9 mouse cellular contexts compared by ENCODE assay signal in genomic region chr5:140619151-140619771, GRCm38 (mm10). TPM values are rescaled to one million over a fixed set of nuclear protein-coding genes. Genes with fewer than 3 reads are reported as not detected.
A peak's percentile ranks its signal among the peaks of the same experiment; 100 is the strongest.
DNase-seq lines count a peak whose midpoint lies in the region; ATAC-seq and TF ChIP-seq lines count a peak whose summit lies in the region.
"Had no signal": no experiment of that assay in that cellular context is flagged by ENCODE, and none has a peak within 500 bp of the region (broad histone marks: within the 10 kb centered on the region; RNA-seq: fewer than 3 reads in every experiment).

No protein-coding gene starts in this region.

- no peak overlapping the region for H3K4me3 ChIP-seq in bone marrow macrophage, adult 2 months (ENCODE audit: insufficient read depth, low read length)
- no peak overlapping the region for H3K4me3 ChIP-seq in intestine, embryonic 16.5 days (ENCODE audit: low read length)
- H3K4me3 ChIP-seq in limb, embryonic 11.5 days (ENCODE audit: low read depth, low read length): no peak overlapping the region
- no peak overlapping the region for H3K4me3 ChIP-seq in midbrain, postnatal 0 days (ENCODE audit: low read depth, low read length)
- no peak overlapping the region for H3K4me3 ChIP-seq in stomach, embryonic 15.5 days (replicated peaks)
- H3K4me3 ChIP-seq: limb, embryonic 12.5 days had no signal

- H3K27me3 ChIP-seq in intestine, embryonic 16.5 days (replicated peaks; ENCODE audit: control insufficient read depth, insufficient read depth, low read length): no peaks in the 10 kb centered on the region
- no peaks in the 10 kb centered on the region for H3K27me3 ChIP-seq in limb, embryonic 11.5 days (ENCODE audit: control insufficient read depth, insufficient read depth, low read length)
- no peaks in the 10 kb centered on the region for H3K27me3 ChIP-seq in midbrain, postnatal 0 days (ENCODE audit: insufficient read depth, low read length)
- no peaks in the 10 kb centered on the region for H3K27me3 ChIP-seq in stomach, embryonic 15.5 days (replicated peaks)
- H3K27me3 ChIP-seq: limb, embryonic 12.5 days had no signal

- H3K4me1 ChIP-seq in bone marrow macrophage, adult 2 months (ENCODE audit: control insufficient read depth, insufficient read depth, low read length): peaks cover 22% of the 10 kb centered on the region
- peaks cover 10% of the 10 kb centered on the region for H3K4me1 ChIP-seq in intestine, embryonic 16.5 days (ENCODE audit: control insufficient read depth, insufficient read depth, low read length)
- no peaks in the 10 kb centered on the region for H3K4me1 ChIP-seq in limb, embryonic 11.5 days (ENCODE audit: control insufficient read depth, insufficient read depth, low read length)
- H3K4me1 ChIP-seq in midbrain, postnatal 0 days (ENCODE audit: insufficient read depth, low read length): 0 out of 2 replicates have a peak, but pooled peaks cover 3% of the 10 kb centered on the region
- peaks cover 8% of the 10 kb centered on the region for H3K4me1 ChIP-seq in stomach, embryonic 15.5 days

- TF ChIP-seq CTCF in bone marrow macrophage, adult 2 months (IDR thresholded peaks at IDR 0.05; ENCODE audit: low read depth, low read length): peak; percentile 78
- TF ChIP-seq CTCF in midbrain, postnatal 0 days (IDR thresholded peaks at IDR 0.05): peak; percentile 73

- no peak overlapping the region for H3K27ac ChIP-seq in bone marrow macrophage, adult 2 months (ENCODE audit: insufficient read depth, low read depth, low read length)
- no peak overlapping the region for H3K27ac ChIP-seq in intestine, embryonic 16.5 days (ENCODE audit: low read length)
- no peak overlapping the region for H3K27ac ChIP-seq in limb, embryonic 11.5 days (replicated peaks; ENCODE audit: low read depth, low read length)
- H3K27ac ChIP-seq in midbrain, postnatal 0 days (ENCODE audit: low read depth, low read length): peak overlapping the region; percentile 32; the same call in 1 of the 2 replicates
- H3K27ac ChIP-seq in stomach, embryonic 15.5 days: peak overlapping the region; percentile 16; the same call in 1 of the 2 replicates
- H3K27ac ChIP-seq: limb, embryonic 12.5 days had no signal

- no peaks in the 10 kb centered on the region for H3K9me3 ChIP-seq in intestine, embryonic 16.5 days (ENCODE audit: control insufficient read depth, low read length)
- H3K9me3 ChIP-seq in limb, embryonic 11.5 days (ENCODE audit: control insufficient read depth, low read length): no peaks in the 10 kb centered on the region
- H3K9me3 ChIP-seq in midbrain, postnatal 0 days (ENCODE audit: low read length): no peaks in the 10 kb centered on the region
- H3K9me3 ChIP-seq in stomach, embryonic 15.5 days: no peaks in the 10 kb centered on the region
- H3K9me3 ChIP-seq: limb, embryonic 12.5 days had no signal

- ATAC-seq in frontal cortex, adult (ENCODE audit: low TSS enrichment): 0 out of 2 replicates have a peak, but pooled peaks have one; percentile 24
- ATAC-seq in intestine, embryonic 16.5 days: 0 out of 2 replicates have a peak, but pooled peaks have one; percentile 12
- ATAC-seq in limb, embryonic 11.5 days (ENCODE audit: insufficient number of reproducible peaks, low FRiP score, low TSS enrichment, low read depth): no peak
- peak; percentile 36; the same call in 1 of the 2 replicates for ATAC-seq in midbrain, postnatal 0 days (ENCODE audit: low FRiP score)
- ATAC-seq in stomach, embryonic 15.5 days (ENCODE audit: insufficient read depth, low FRiP score, low read depth): no peak; the same call in 1 of the 2 replicates

- 23% methylated on average over 6 of the region's 6 CpGs for WGBS in intestine, embryonic 16.5 days
- WGBS in limb, embryonic 11.5 days: 27% methylated on average over 6 of the region's 6 CpGs
- 26% methylated on average over 6 of the region's 6 CpGs for WGBS in midbrain, postnatal 0 days
- 23% methylated on average over 6 of the region's 6 CpGs for WGBS in stomach, embryonic 15.5 days

- peak; percentile 70 for DNase-seq in gastrocnemius, adult 18-20 months (ENCODE audit: low spot score)
- no peak for DNase-seq in gastrocnemius, postnatal 25 days
- peak; percentile 90 for DNase-seq in limb, embryonic 11.5 days (ENCODE audit: low spot score)
- DNase-seq in midbrain, postnatal 0 days (ENCODE audit: low spot score): peak; percentile 81

- TF ChIP-seq POLR2A in bone marrow macrophage, adult 2 months (IDR thresholded peaks at IDR 0.05; ENCODE audit: borderline replicate concordance, low read depth, low read length): no peak

- peaks cover 16% of the 10 kb centered on the region; the same call in 1 of the 2 replicates for H3K36me3 ChIP-seq in intestine, embryonic 16.5 days (ENCODE audit: control insufficient read depth, insufficient read depth, low read length)
- peaks cover 16% of the 10 kb centered on the region for H3K36me3 ChIP-seq in limb, embryonic 11.5 days (ENCODE audit: control insufficient read depth, insufficient read depth, low read length)
- H3K36me3 ChIP-seq in midbrain, postnatal 0 days (ENCODE audit: insufficient read depth, low read length): peaks cover 24% of the 10 kb centered on the region
- H3K36me3 ChIP-seq in stomach, embryonic 15.5 days: peaks cover 26% of the 10 kb centered on the region

- no peak overlapping the region for H3K9ac ChIP-seq in intestine, embryonic 16.5 days (ENCODE audit: low read depth, low read length)
- H3K9ac ChIP-seq in limb, embryonic 11.5 days (ENCODE audit: low read length): no peak overlapping the region
- H3K9ac ChIP-seq in midbrain, postnatal 0 days (replicated peaks; ENCODE audit: low read length, poor library complexity, severe bottlenecking): no peak overlapping the region
- H3K9ac ChIP-seq in stomach, embryonic 15.5 days: no peak overlapping the region
- H3K9ac ChIP-seq: limb, embryonic 12.5 days had no signal

- H3K4me2 ChIP-seq in intestine, embryonic 16.5 days (ENCODE audit: low read depth, low read length): no peak overlapping the region
- H3K4me2 ChIP-seq in limb, embryonic 11.5 days (ENCODE audit: low read depth, severe bottlenecking): no peak overlapping the region
- H3K4me2 ChIP-seq in midbrain, postnatal 0 days (ENCODE audit: low read depth, low read length, poor library complexity, severe bottlenecking): no peak overlapping the region
- no peak overlapping the region for H3K4me2 ChIP-seq in stomach, embryonic 15.5 days
- H3K4me2 ChIP-seq: limb, embryonic 12.5 days had no signal

RNA-seq across cellular contexts. Expression of gene Lfng, which starts 12.1 kb away (rescaled TPM):
- 1 to 10 TPM; 3.3 to 3.5 TPM for total RNA-seq in gastrocnemius, adult 18-20 months (2021)
- total RNA-seq in gastrocnemius, postnatal 25 days (2021): 1 to 10 TPM; 2.7 to 5.5 TPM
- 60.6 and 75.4 TPM in 2 replicates for polyA plus RNA-seq in bone marrow macrophage, adult 2 months (2012; ENCODE audit: insufficient read depth, insufficient read length, missing spikeins)
- 11.9 and 13.4 TPM in 2 replicates for polyA plus RNA-seq in intestine, embryonic 16.5 days (2015; fragmentation: Nextera tagmentation; extraction: Ambion mirVana)
- polyA plus RNA-seq in limb, embryonic 11.5 days (2014; fragmentation: Nextera tagmentation; extraction: Ambion mirVana): 9.0 and 10.8 TPM in 2 replicates
- 55.6 and 56.6 TPM in 2 replicates for total RNA-seq in midbrain, postnatal 0 days (2014; rRNA removed)
- polyA plus RNA-seq in midbrain, postnatal 0 days (2015; fragmentation: Nextera tagmentation; extraction: Ambion mirVana): 20.1 and 22.5 TPM in 2 replicates
- 24.5 and 25.6 TPM in 2 replicates for polyA plus RNA-seq in stomach, embryonic 15.5 days (2015; fragmentation: Nextera tagmentation; extraction: Ambion mirVana)

RNA-seq across cellular contexts. Expression of gene Ttyh3, which starts 29.6 kb away (rescaled TPM):
- 1 to 10 TPM; 4.1 to 5.4 TPM for total RNA-seq in gastrocnemius, adult 18-20 months (2021)
- total RNA-seq in gastrocnemius, postnatal 25 days (2021): 1 to 10 TPM; 6.1 to 7.8 TPM
- 73.6 and 91.5 TPM in 2 replicates for polyA plus RNA-seq in bone marrow macrophage, adult 2 months (2012; ENCODE audit: insufficient read depth, insufficient read length, missing spikeins)
- 17.0 and 24.3 TPM in 2 replicates for polyA plus RNA-seq in intestine, embryonic 16.5 days (2015; fragmentation: Nextera tagmentation; extraction: Ambion mirVana)
- polyA plus RNA-seq in limb, embryonic 11.5 days (2014; fragmentation: Nextera tagmentation; extraction: Ambion mirVana): 51.4 and 58.3 TPM in 2 replicates
- total RNA-seq in midbrain, postnatal 0 days (2014; rRNA removed): 196 and 204 TPM in 2 replicates
- 52.0 and 56.6 TPM in 2 replicates for polyA plus RNA-seq in midbrain, postnatal 0 days (2015; fragmentation: Nextera tagmentation; extraction: Ambion mirVana)
- polyA plus RNA-seq in stomach, embryonic 15.5 days (2015; fragmentation: Nextera tagmentation; extraction: Ambion mirVana): 31.9 and 38.0 TPM in 2 replicates

RNA-seq across cellular contexts. Expression of gene Grifin, which starts 54.4 kb away (rescaled TPM):
- not detected for total RNA-seq in gastrocnemius, adult 18-20 months (2021)
- total RNA-seq in gastrocnemius, postnatal 25 days (2021): not detected
- polyA plus RNA-seq in bone marrow macrophage, adult 2 months (2012; ENCODE audit: insufficient read depth, insufficient read length, missing spikeins): not detected in 2 replicates
- 0.70 and 0.80 TPM in 2 replicates for polyA plus RNA-seq in intestine, embryonic 16.5 days (2015; fragmentation: Nextera tagmentation; extraction: Ambion mirVana)
- polyA plus RNA-seq in limb, embryonic 11.5 days (2014; fragmentation: Nextera tagmentation; extraction: Ambion mirVana): not detected in 2 replicates
- total RNA-seq in midbrain, postnatal 0 days (2014; rRNA removed): not detected in 2 replicates
- 0.39 TPM in 1 of 2 replicates, not detected in the other for polyA plus RNA-seq in midbrain, postnatal 0 days (2015; fragmentation: Nextera tagmentation; extraction: Ambion mirVana)
- polyA plus RNA-seq in stomach, embryonic 15.5 days (2015; fragmentation: Nextera tagmentation; extraction: Ambion mirVana): 0.23 and 0.39 TPM in 2 replicates

Comparison
In these comparisons a context has a peak if more than half of its experiments do, and no peak if none do; other contexts are left out.
1. H3K27ac ChIP-seq: peak in midbrain, postnatal 0 days (single experiment) and stomach, embryonic 15.5 days (single experiment); none in bone marrow macrophage, adult 2 months (single experiment), intestine, embryonic 16.5 days (single experiment) and limb, embryonic 11.5 days (single experiment).
2. ATAC-seq: peak in frontal cortex, adult (single experiment), intestine, embryonic 16.5 days (single experiment) and midbrain, postnatal 0 days (single experiment); none in limb, embryonic 11.5 days (single experiment) and stomach, embryonic 15.5 days (single experiment).